In genomic region chr15:101321126-101321525, GRCm38 (mm10) we compare ENCODE assay signal across 17 mouse cellular contexts. TPM values are rescaled to one million over a fixed set of nuclear protein-coding genes. Genes with fewer than 3 reads are reported as not detected.
DNase-seq lines count a peak whose midpoint lies in the region; ATAC-seq and TF ChIP-seq lines count a peak whose summit lies in the region.
"Had no signal": no experiment of that assay in that cellular context is flagged by ENCODE, and none has a peak within 500 bp of the region (broad histone marks: within the 10 kb centered on the region; RNA-seq: fewer than 3 reads in every experiment).

No protein-coding gene starts in this region.

- DNase-seq in adrenal gland, adult (ENCODE audit: inconsistent age in 2 of 2, low spot score in 1 of 2) = peak; percentile 73 to 89
- no peak for DNase-seq in adrenal gland, postnatal 4 days (ENCODE audit: low spot score in 2 of 2)
- DNase-seq in heart, postnatal 36 days = no peak
- no peak for DNase-seq in lung, embryonic 14.5 days
- no peak for DNase-seq in lung, postnatal 36 days
- DNase-seq: cerebellum, adult 9-10 months; lung, adult 2 months had no signal

- peaks cover 53% of the 10 kb centered on the region for H3K4me1 ChIP-seq in heart, embryonic 13.5 days
- peaks cover 6% of the 10 kb centered on the region; the same call in 1 of the 2 replicates for H3K4me1 ChIP-seq in lung, embryonic 14.5 days (ENCODE audit: insufficient read depth)
- peaks cover 16% of the 10 kb centered on the region for H3K4me1 ChIP-seq in stomach, embryonic 15.5 days

- H3K9ac ChIP-seq in heart, embryonic 13.5 days = no peak overlapping the region
- no peak overlapping the region for H3K9ac ChIP-seq in lung, embryonic 14.5 days
- H3K9ac ChIP-seq in stomach, embryonic 15.5 days = no peak overlapping the region
- H3K9ac ChIP-seq: forebrain, embryonic 13.5 days; hindbrain, embryonic 14.5 days; limb, embryonic 13.5 days; midbrain, embryonic 12.5 days had no signal

- no peak for TF ChIP-seq CTCF in lung, embryonic 14.5 days (IDR thresholded peaks at IDR 0.05; ENCODE audit: low read depth)

- intact Hi-C loops in heart, postnatal 36 days (cut with DNase I) = no loop called here

- H3K9me3 ChIP-seq in heart, embryonic 13.5 days = no peaks in the 10 kb centered on the region
- no peaks in the 10 kb centered on the region for H3K9me3 ChIP-seq in lung, embryonic 14.5 days (ENCODE audit: low read depth, low read length)
- no peaks in the 10 kb centered on the region for H3K9me3 ChIP-seq in stomach, embryonic 15.5 days
- H3K9me3 ChIP-seq: forebrain, embryonic 13.5 days; limb, embryonic 13.5 days; midbrain, embryonic 12.5 days had no signal

- H3K36me3 ChIP-seq in heart, embryonic 13.5 days = no peaks in the 10 kb centered on the region
- H3K36me3 ChIP-seq in lung, embryonic 14.5 days (ENCODE audit: insufficient read depth) = no peaks in the 10 kb centered on the region
- H3K36me3 ChIP-seq in stomach, embryonic 15.5 days = no peaks in the 10 kb centered on the region
- H3K36me3 ChIP-seq: limb, embryonic 13.5 days; midbrain, embryonic 12.5 days had no signal

- 28% methylated on average over 5 of the region's 5 CpGs for WGBS in heart, embryonic 13.5 days
- WGBS in lung, embryonic 14.5 days = 21% methylated on average over 5 of the region's 5 CpGs
- 36% methylated on average over 5 of the region's 5 CpGs for WGBS in stomach, embryonic 15.5 days

- ATAC-seq in heart, embryonic 13.5 days (ENCODE audit: extremely low read depth, insufficient number of reproducible peaks, low FRiP score, low TSS enrichment) = no peak
- ATAC-seq in lung, embryonic 14.5 days (ENCODE audit: insufficient read depth) = no peak
- ATAC-seq in stomach, embryonic 15.5 days (ENCODE audit: insufficient read depth, low FRiP score, low read depth) = no peak
- no peak for ATAC-seq in granulocyte monocyte progenitor cell, adult 5-6 weeks (replicated peaks; ENCODE audit: poor library complexity, severe bottlenecking)
- ATAC-seq: forebrain, embryonic 13.5 days had no signal

- H3K27ac ChIP-seq in heart, embryonic 13.5 days (replicated peaks) = peak overlapping the region; percentile 84
- peak overlapping the region; percentile 21; the same call in 1 of the 2 replicates for H3K27ac ChIP-seq in lung, embryonic 14.5 days (ENCODE audit: low read depth)
- H3K27ac ChIP-seq in stomach, embryonic 15.5 days = 0 out of 2 replicates have a peak overlapping the region, but pooled peaks have one; percentile 33
- H3K27ac ChIP-seq: forebrain, embryonic 13.5 days; hindbrain, embryonic 14.5 days; left cerebral cortex, adult 2 months; limb, embryonic 13.5 days; midbrain, embryonic 12.5 days had no signal

- no peaks in the 10 kb centered on the region for H3K27me3 ChIP-seq in heart, embryonic 13.5 days (replicated peaks)
- no peaks in the 10 kb centered on the region for H3K27me3 ChIP-seq in lung, embryonic 14.5 days (ENCODE audit: insufficient read depth, low read length)
- no peaks in the 10 kb centered on the region for H3K27me3 ChIP-seq in stomach, embryonic 15.5 days (replicated peaks)
- H3K27me3 ChIP-seq: forebrain, embryonic 13.5 days; limb, embryonic 13.5 days; midbrain, embryonic 12.5 days had no signal

- no peak overlapping the region for H3K4me3 ChIP-seq in heart, embryonic 13.5 days
- no peak overlapping the region for H3K4me3 ChIP-seq in lung, embryonic 14.5 days (ENCODE audit: low read depth, low read length)
- no peak overlapping the region for H3K4me3 ChIP-seq in stomach, embryonic 15.5 days (replicated peaks)
- H3K4me3 ChIP-seq: forebrain, embryonic 13.5 days; left cerebral cortex, adult 2 months; limb, embryonic 13.5 days; midbrain, embryonic 12.5 days had no signal

- no peak overlapping the region for H3K4me2 ChIP-seq in heart, embryonic 13.5 days
- H3K4me2 ChIP-seq in lung, embryonic 14.5 days = no peak overlapping the region
- H3K4me2 ChIP-seq in stomach, embryonic 15.5 days = no peak overlapping the region
- H3K4me2 ChIP-seq: forebrain, embryonic 13.5 days; hindbrain, embryonic 14.5 days; limb, embryonic 13.5 days; midbrain, embryonic 12.5 days had no signal

RNA-seq across cellular contexts. Expression of gene 6030408B16Rik, which starts 28.1 kb away (rescaled TPM):
- 1 to 10 TPM; 2.6 to 3.4 TPM for total RNA-seq in adrenal gland, postnatal 4 days (2021)
- 2.4 and 3.0 TPM in 2 replicates for polyA plus RNA-seq in heart, embryonic 13.5 days (2015; fragmentation: Nextera tagmentation; extraction: Ambion mirVana)
- total RNA-seq in heart, postnatal 36 days (2021) = 1 to 10 TPM in 1 of 2 experiments, under 1 TPM in 1; 0.94 to 1.4 TPM
- 41.0 and 41.4 TPM in 2 replicates for polyA plus RNA-seq in lung, embryonic 14.5 days (2014; fragmentation: Nextera tagmentation; extraction: Ambion mirVana)
- polyA plus RNA-seq in stomach, embryonic 15.5 days (2015; fragmentation: Nextera tagmentation; extraction: Ambion mirVana) = 9.5 and 11.6 TPM in 2 replicates
- total RNA-seq in granulocyte monocyte progenitor cell, adult 5-6 weeks (2014; fragmentation: Nextera tagmentation) = 0.60 TPM in 1 of 2 replicates, not detected in the other
- 0.86 TPM in 1 of 2 replicates, not detected in the other for total RNA-seq in granulocyte monocyte progenitor cell, adult 5-6 weeks (2017)
- polyA plus RNA-seq: large intestine, adult 2 months had no signal

RNA-seq across cellular contexts. Expression of gene Atg101, which starts 37.1 kb away (rescaled TPM):
- total RNA-seq in adrenal gland, postnatal 4 days (2021) = 10 to 100 TPM; 37.8 to 38.9 TPM
- polyA plus RNA-seq in heart, embryonic 13.5 days (2015; fragmentation: Nextera tagmentation; extraction: Ambion mirVana) = 50.6 and 56.1 TPM in 2 replicates
- 10 to 100 TPM; 23.7 to 23.9 TPM for total RNA-seq in heart, postnatal 36 days (2021)
- 59.1 and 64.7 TPM in 2 replicates for polyA plus RNA-seq in lung, embryonic 14.5 days (2014; fragmentation: Nextera tagmentation; extraction: Ambion mirVana)
- polyA plus RNA-seq in stomach, embryonic 15.5 days (2015; fragmentation: Nextera tagmentation; extraction: Ambion mirVana) = 66.0 and 66.4 TPM in 2 replicates
- total RNA-seq in granulocyte monocyte progenitor cell, adult 5-6 weeks (2014; fragmentation: Nextera tagmentation) = 35.3 and 36.0 TPM in 2 replicates
- 51.9 and 60.6 TPM in 2 replicates for total RNA-seq in granulocyte monocyte progenitor cell, adult 5-6 weeks (2017)

RNA-seq across cellular contexts. Expression of gene Krt80, which starts 48.8 kb away (rescaled TPM):
- 1 to 10 TPM in 1 of 2 experiments, under 1 TPM in 1; 0.45 to 1.1 TPM for total RNA-seq in adrenal gland, postnatal 4 days (2021)
- 7.8 and 7.9 TPM in 2 replicates for polyA plus RNA-seq in heart, embryonic 13.5 days (2015; fragmentation: Nextera tagmentation; extraction: Ambion mirVana)
- total RNA-seq in heart, postnatal 36 days (2021) = 1 to 10 TPM; 2.0 to 2.1 TPM
- 1.5 and 2.2 TPM in 2 replicates for polyA plus RNA-seq in lung, embryonic 14.5 days (2014; fragmentation: Nextera tagmentation; extraction: Ambion mirVana)
- 7.7 and 12.7 TPM in 2 replicates for polyA plus RNA-seq in stomach, embryonic 15.5 days (2015; fragmentation: Nextera tagmentation; extraction: Ambion mirVana)
- total RNA-seq in granulocyte monocyte progenitor cell, adult 5-6 weeks (2014; fragmentation: Nextera tagmentation) = 3.2 and 4.2 TPM in 2 replicates
- total RNA-seq in granulocyte monocyte progenitor cell, adult 5-6 weeks (2017) = 1.2 and 1.3 TPM in 2 replicates
- polyA plus RNA-seq: neural tube, embryonic 11.5 days had no signal

Comparison
In these comparisons a context has a peak if more than half of its experiments do, and no peak if none do; other contexts are left out.
1. DNase-seq: peak in adrenal gland, adult (2 of 2); none in adrenal gland, postnatal 4 days (0 of 2), heart, postnatal 36 days (0 of 2), lung, embryonic 14.5 days (single experiment) and lung, postnatal 36 days (single experiment).
2. H3K27ac ChIP-seq: peak in every context shown above with its lines; median percentile 84 in heart, embryonic 13.5 days; 33 in stomach, embryonic 15.5 days; 21 in lung, embryonic 14.5 days.